Mouse (Mus musculus) olfactory bulb, adult 2 months (tissue): ENCODE data around the gene Ctdsp1.

Source experiments
- CTCF ChIP-seq: fragments of 200-500 bp; IDR thresholded peaks from 2 replicates; pipeline ENCODE4 v1.5.1; 2012; ENCODE audit warnings: low read depth, mild to moderate bottlenecking, low read length, moderate library complexity; ENCODE audit not compliant: insufficient read depth
- POLR2A ChIP-seq: fragments of 200-500 bp; IDR thresholded peaks from 2 replicates; pipeline ENCODE4 v1.6.1; 2012; ENCODE audit warnings: mild to moderate bottlenecking, low read depth, low read length, moderate library complexity; ENCODE audit not compliant: insufficient read depth

DNA sequence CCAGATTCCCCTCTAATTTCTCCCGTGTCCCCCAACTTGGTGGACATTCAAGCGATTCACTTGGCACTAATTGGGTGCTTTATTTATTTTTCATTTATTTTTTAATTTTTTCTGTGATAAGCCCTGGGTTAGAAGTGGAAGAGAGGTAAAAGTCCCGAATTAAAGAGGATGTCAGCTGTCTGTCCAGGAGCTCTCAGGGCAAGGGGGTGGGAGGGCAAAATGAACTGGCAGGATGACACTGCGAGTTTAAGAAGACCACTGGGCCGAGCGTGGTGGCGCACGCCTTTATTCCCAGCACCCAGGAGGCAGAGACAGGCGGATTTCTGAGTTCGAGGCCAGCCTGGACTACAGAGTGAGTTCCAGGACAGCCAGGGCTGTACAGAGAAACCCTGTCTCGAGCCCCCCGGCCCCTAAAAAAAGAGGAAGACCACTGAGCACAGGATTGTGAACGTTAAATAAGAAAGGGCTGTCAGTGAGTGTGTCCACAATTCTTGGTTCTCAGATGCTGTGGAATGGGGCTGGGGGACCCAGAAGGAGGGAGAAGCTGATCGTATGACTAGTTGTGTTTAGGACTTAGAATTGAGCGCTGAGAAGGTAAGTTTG is 3.8 kb upstream of the Ctdsp1 start:
- TF ChIP-seq POLR2A (no peak), CTCF (no peak)
